Mouse (Mus musculus): ENCODE measurements around the gene Prrt3.

GRCm38 (mm10) chr6:113487125-113487576 is 14.6 kb downstream of the Prrt3 start:
- TF ChIP-seq CTCF (IDR thresholded peaks at IDR 0.05; ENCODE audit: control insufficient read depth, insufficient read depth, insufficient replicate concordance, low read depth, low read length) (no peak), POLR2A (IDR thresholded peaks at IDR 0.05; ENCODE audit: control insufficient read depth, low read depth, low read length) (no peak)

Measured in testis, adult 2 months (tissue).